Mouse (Mus musculus): ENCODE measurements around the gene Syvn1. TPM values are rescaled to one million over a fixed set of nuclear protein-coding genes. Genes with fewer than 3 reads are reported as not detected.

Gene Syvn1
- total and polyA plus RNA-seq, 3 experiments = 14.3 to 55.0 TPM; not detected in 1

GRCm38 (mm10) chr19:6061021-6061533 is 14.7 kb downstream of the Syvn1 start, which contains the start of gene Znhit2:
TSS of gene Znhit2 (plus strand) at chr19:6061192.
- Histone ChIP-seq H3K9ac (ENCODE audit: control insufficient read depth, low read depth, low read length, poor library complexity, severe bottlenecking) (peak within 1 kb of the TSS; percentile 93), H3K79me2 (ENCODE audit: control insufficient read depth, insufficient read depth, low read length, poor library complexity) (peaks cover 45% of the 10 kb centered on the region), H3K4me1 (ENCODE audit: control insufficient read depth in 1 of 2, insufficient read depth in 2 of 2, low read length in 2 of 2) (peaks cover 0 to 16% of the 10 kb centered on the region in 2 experiments; a peak in 1 of 4 replicates), H3K36me3 (ENCODE audit: control insufficient read depth in 1 of 2, insufficient read depth in 2 of 2, low read length in 2 of 2) (peaks cover 3 to 20% of the 10 kb centered on the region in 2 experiments; a peak in 3 of 4 replicates), H3K27ac (ENCODE audit: control insufficient read depth, low read depth, low read length) (peak within 1 kb of the TSS; percentile 89), H3K27me3 (ENCODE audit: control insufficient read depth in 1 of 2, insufficient read depth in 2 of 2, low read length in 2 of 2) (no peaks in the 10 kb centered on the region), H3K9me3 (replicated peaks; ENCODE audit: insufficient read depth, low read length) (no peaks in the 10 kb centered on the region), H3K4me3 (ENCODE audit: control insufficient read depth in 1 of 2, insufficient read depth in 1 of 2, low read depth in 2 of 2, low read length in 2 of 2) (peak within 1 kb of the TSS; percentile 73 to 83)
- TF ChIP-seq KAT2A (conservative IDR thresholded peaks at IDR 0.05; ENCODE audit: low read depth, low read length) = peak; percentile 53
- TF ChIP-seq MAFK (IDR thresholded peaks at IDR 0.05; ENCODE audit: borderline replicate concordance, low read depth, low read length) = no peak
- peak; percentile 86 for TF ChIP-seq ELF1 (IDR thresholded peaks at IDR 0.05; ENCODE audit: low read depth, low read length)
- TF ChIP-seq USF1 (IDR thresholded peaks at IDR 0.05; ENCODE audit: low read depth, low read length) = no peak
- TF ChIP-seq MXI1 (IDR thresholded peaks at IDR 0.05; ENCODE audit: low read depth, low read length) = peak; percentile 84
- no peak; the same call in 1 of the 2 replicates for TF ChIP-seq POLR2AphosphoS2 (IDR thresholded peaks at IDR 0.05; ENCODE audit: low read length)
- TF ChIP-seq ETS1 (IDR thresholded peaks at IDR 0.05; ENCODE audit: low read depth, low read length) = 0 out of 2 replicates have a peak, but pooled peaks have one; percentile 36
- TF ChIP-seq MAX (IDR thresholded peaks at IDR 0.05; ENCODE audit: low read length) = no peak
- peak; percentile 87 for TF ChIP-seq TBP (IDR thresholded peaks at IDR 0.05; ENCODE audit: low read depth, low read length)
- TF ChIP-seq NELFE (IDR thresholded peaks at IDR 0.05; ENCODE audit: low read depth, low read length) = peak; percentile 83
- TF ChIP-seq CTCF (IDR thresholded peaks at IDR 0.05 in 2 of 3, conservative IDR thresholded peaks at IDR 0.05 in 1 of 3; ENCODE audit: control insufficient read depth in 1 of 3, insufficient read depth in 1 of 3, low read depth in 2 of 3, low read length in 3 of 3, poor library complexity in 1 of 3, severe bottlenecking in 1 of 3) = no peak
- TF ChIP-seq SMC3 (IDR thresholded peaks at IDR 0.05; ENCODE audit: low read depth, low read length) = no peak
- peak; percentile 85 to 91 for TF ChIP-seq POLR2A (IDR thresholded peaks at IDR 0.05; ENCODE audit: control insufficient read depth in 1 of 2, insufficient read depth in 1 of 2, low read depth in 1 of 2, low read length in 2 of 2, poor library complexity in 1 of 2)
- peak; percentile 46; the same call in 1 of the 2 replicates for TF ChIP-seq MYC (IDR thresholded peaks at IDR 0.05; ENCODE audit: low read depth, low read length)
- TF ChIP-seq ZMIZ1 (IDR thresholded peaks at IDR 0.05; ENCODE audit: low read depth, low read length) = peak; percentile 16; the same call in 1 of the 2 replicates
- TF ChIP-seq MAZ (IDR thresholded peaks at IDR 0.05; ENCODE audit: low read depth, low read length) = 0 out of 2 replicates have a peak, but pooled peaks have one; percentile 40
- TF ChIP-seq E2F4 (IDR thresholded peaks at IDR 0.05; ENCODE audit: borderline replicate concordance, low read depth, low read length) = 0 out of 2 replicates have a peak, but pooled peaks have one; percentile 16
- no peak for TF ChIP-seq ZNF384 (IDR thresholded peaks at IDR 0.05; ENCODE audit: low read depth, low read length)
- peak; percentile 89 for TF ChIP-seq HCFC1 (IDR thresholded peaks at IDR 0.05; ENCODE audit: low read depth, low read length)
- peak; percentile 95 for TF ChIP-seq SIN3A (IDR thresholded peaks at IDR 0.05; ENCODE audit: low read length)
- TF ChIP-seq NRF1 (IDR thresholded peaks at IDR 0.05; ENCODE audit: insufficient read depth, low read depth, low read length, poor library complexity, severe bottlenecking) = peak; percentile 70
- peak; percentile 70 for TF ChIP-seq TCF12 (IDR thresholded peaks at IDR 0.05; ENCODE audit: low read depth, low read length)
- TF ChIP-seq JUND (IDR thresholded peaks at IDR 0.05; ENCODE audit: low read depth, low read length) = no peak
- peak in 1 of 2 experiments; percentile 21; a peak in 1 of 4 replicates for TF ChIP-seq EP300 (IDR thresholded peaks at IDR 0.05; ENCODE audit: low read depth in 1 of 2, low read length in 2 of 2)
- TF ChIP-seq GATA1 (IDR thresholded peaks at IDR 0.05; ENCODE audit: low read depth, low read length) = peak; percentile 85
- no peak for TF ChIP-seq MYB (IDR thresholded peaks at IDR 0.05; ENCODE audit: low read depth, low read length)
- peak; percentile 100 for TF ChIP-seq UBTF (IDR thresholded peaks at IDR 0.05; ENCODE audit: borderline replicate concordance, insufficient read depth, low read depth, low read length)
- peak; percentile 97 for DNase-seq (ENCODE audit: low read depth, low spot score)
